Mouse (Mus musculus): ENCODE data around the gene Caskin2. TPM values are rescaled to one million over a fixed set of nuclear protein-coding genes. Genes with fewer than 3 reads are reported as not detected.
A peak's percentile ranks its signal among the peaks of the same experiment; 100 is the strongest.

Caskin2 gene
- total and polyA plus RNA-seq, 3 experiments: 0.04 to 0.33 TPM; not detected in 1

DNA sequence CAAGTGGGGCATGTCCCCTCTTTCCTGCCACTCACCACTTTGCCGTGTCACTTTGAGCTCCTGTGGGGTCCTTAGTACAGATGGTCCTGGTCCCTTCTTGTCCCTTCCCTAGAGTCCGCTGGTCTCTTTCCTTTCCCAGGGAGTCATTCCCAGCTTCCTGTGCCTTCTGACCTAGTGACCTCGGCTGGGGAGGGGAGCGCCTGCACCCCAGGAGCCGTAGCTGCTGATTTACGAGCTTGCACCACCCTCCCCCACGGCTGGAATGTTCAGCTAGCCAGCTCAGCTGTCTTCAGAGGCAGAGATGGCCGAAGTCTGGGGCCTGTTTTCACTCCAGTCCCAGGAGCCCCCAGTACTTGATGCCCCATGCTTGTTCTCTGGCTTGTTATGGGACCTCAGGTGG is 19.1 kb upstream of the Caskin2 start:
- Histone ChIP-seq H3K4me1 (ENCODE audit: insufficient read depth, low read depth, low read length) (peaks cover 72% of the 10 kb centered on the region), H3K4me3 (ENCODE audit: low read depth, low read length) (peak overlapping the region; percentile 52; the same call in 1 of the 2 replicates), H3K36me3 (replicated peaks) (peaks cover 69% of the 10 kb centered on the region), H3K27me3 (ENCODE audit: insufficient read depth, low read length) (peaks cover 6% of the 10 kb centered on the region; the same call in 1 of the 2 replicates), H3K9me3 (replicated peaks) (no peaks in the 10 kb centered on the region)
- ATAC-seq (ENCODE audit: extremely low read depth, insufficient number of reproducible peaks, low FRiP score, poor library complexity, severe bottlenecking): no peak
- TF ChIP-seq GATA1 (IDR thresholded peaks at IDR 0.05; ENCODE audit: borderline replicate concordance, low read length): no peak
- no peak for TF ChIP-seq CTCF (IDR thresholded peaks at IDR 0.05; ENCODE audit: low read depth, low read length)
- no peak for TF ChIP-seq POLR2AphosphoS5 (IDR thresholded peaks at IDR 0.05; ENCODE audit: insufficient replicate concordance, low read depth, low read length)
- TF ChIP-seq TAL1 (conservative IDR thresholded peaks at IDR 0.05; ENCODE audit: low read depth, low read length): no peak
- TF ChIP-seq GATA2 (IDR thresholded peaks at IDR 0.05; ENCODE audit: borderline replicate concordance, low read depth, low read length): no peak
- DNase-seq (ENCODE audit: low spot score): no peak

DNA sequence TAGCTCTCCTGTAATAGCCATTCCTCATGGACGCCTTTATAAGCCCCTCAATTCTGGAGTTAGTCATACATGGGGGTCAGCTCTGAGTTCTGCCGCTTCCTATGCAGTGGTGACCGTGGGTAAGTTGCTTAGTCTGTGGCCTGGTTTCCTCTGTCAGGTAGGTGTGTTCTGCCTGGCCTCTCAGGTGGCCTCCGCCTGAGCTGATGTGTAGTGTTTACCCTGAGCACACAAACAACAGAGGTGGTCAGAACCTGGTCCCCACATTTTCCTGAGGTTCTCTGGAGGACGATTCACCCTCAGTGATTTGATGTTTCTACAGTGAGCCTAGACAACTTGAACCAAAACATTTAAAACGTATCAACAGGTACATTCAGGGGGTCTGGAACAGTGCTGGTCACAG is 18.6 kb upstream of the Caskin2 start:
- H3K4me1 ChIP-seq (ENCODE audit: insufficient read depth, low read depth, low read length): peaks cover 72% of the 10 kb centered on the region
- peaks cover 9% of the 10 kb centered on the region; the same call in 1 of the 2 replicates for H3K27me3 ChIP-seq (ENCODE audit: insufficient read depth, low read length)
- H3K9me3 ChIP-seq (replicated peaks): no peaks in the 10 kb centered on the region
- ATAC-seq (ENCODE audit: extremely low read depth, insufficient number of reproducible peaks, low FRiP score, poor library complexity, severe bottlenecking) (no peak), DNase-seq (ENCODE audit: low spot score) (no peak)
- H3K4me3 ChIP-seq (ENCODE audit: low read depth, low read length): peak overlapping the region; percentile 57; the same call in 1 of the 2 replicates
- TF ChIP-seq CTCF (IDR thresholded peaks at IDR 0.05; ENCODE audit: low read depth, low read length) (no peak), GATA1 (IDR thresholded peaks at IDR 0.05; ENCODE audit: borderline replicate concordance, low read length) (no peak), POLR2AphosphoS5 (IDR thresholded peaks at IDR 0.05; ENCODE audit: insufficient replicate concordance, low read depth, low read length) (no peak), GATA2 (IDR thresholded peaks at IDR 0.05; ENCODE audit: borderline replicate concordance, low read depth, low read length) (no peak), TAL1 (conservative IDR thresholded peaks at IDR 0.05; ENCODE audit: low read depth, low read length) (no peak)
- H3K36me3 ChIP-seq (replicated peaks): peaks cover 70% of the 10 kb centered on the region

DNA sequence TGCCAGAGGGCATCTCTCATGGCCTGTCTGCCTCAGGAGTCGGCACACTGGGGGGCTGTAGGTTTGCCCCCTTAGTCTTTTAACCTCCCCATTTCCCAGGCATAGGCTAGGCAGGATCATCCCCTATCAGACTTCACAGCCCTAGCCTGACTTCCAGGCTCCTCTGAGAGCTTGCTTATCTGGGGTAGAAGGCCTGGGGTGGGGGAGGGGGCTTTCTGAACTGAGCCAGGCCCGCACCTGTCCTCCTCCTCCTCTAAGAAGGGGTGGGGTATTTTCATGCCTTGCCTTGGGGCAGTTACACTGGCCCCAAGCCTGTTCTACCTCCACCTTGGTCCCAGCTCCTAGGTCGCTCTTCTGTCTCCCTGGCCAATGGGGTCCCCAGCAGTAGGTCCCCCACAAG is 18.1 kb upstream of the Caskin2 start:
- TF ChIP-seq GATA1 (IDR thresholded peaks at IDR 0.05; ENCODE audit: borderline replicate concordance, low read length) (no peak), TAL1 (conservative IDR thresholded peaks at IDR 0.05; ENCODE audit: low read depth, low read length) (peak; percentile 56; the same call in 1 of the 2 replicates)
- Histone ChIP-seq H3K27me3 (ENCODE audit: insufficient read depth, low read length) (peaks cover 9% of the 10 kb centered on the region; the same call in 1 of the 2 replicates), H3K36me3 (replicated peaks) (peaks cover 67% of the 10 kb centered on the region), H3K9me3 (replicated peaks) (no peaks in the 10 kb centered on the region), H3K4me1 (ENCODE audit: insufficient read depth, low read depth, low read length) (peaks cover 70% of the 10 kb centered on the region), H3K4me3 (ENCODE audit: low read depth, low read length) (peak overlapping the region; percentile 57; the same call in 1 of the 2 replicates)
- DNase-seq (ENCODE audit: low spot score): peak; percentile 63
- ATAC-seq (ENCODE audit: extremely low read depth, insufficient number of reproducible peaks, low FRiP score, poor library complexity, severe bottlenecking): peak; percentile 74

- H3K27me3 ChIP-seq (ENCODE audit: insufficient read depth, low read length): peaks cover 9% of the 10 kb centered on the region; the same call in 1 of the 2 replicates
- H3K36me3 ChIP-seq (replicated peaks): peaks cover 59% of the 10 kb centered on the region
- H3K9me3 ChIP-seq (replicated peaks): no peaks in the 10 kb centered on the region
- H3K4me3 ChIP-seq (ENCODE audit: low read depth, low read length): peak overlapping the region; percentile 57; the same call in 1 of the 2 replicates
- peaks cover 68% of the 10 kb centered on the region for H3K4me1 ChIP-seq (ENCODE audit: insufficient read depth, low read depth, low read length)
- ATAC-seq (ENCODE audit: extremely low read depth, insufficient number of reproducible peaks, low FRiP score, poor library complexity, severe bottlenecking) (no peak), DNase-seq (ENCODE audit: low spot score) (no peak)
- TF ChIP-seq CTCF (IDR thresholded peaks at IDR 0.05; ENCODE audit: low read depth, low read length): no peak
- no peak for TF ChIP-seq GATA2 (IDR thresholded peaks at IDR 0.05; ENCODE audit: borderline replicate concordance, low read depth, low read length)
- no peak for TF ChIP-seq POLR2AphosphoS5 (IDR thresholded peaks at IDR 0.05; ENCODE audit: insufficient replicate concordance, low read depth, low read length)
- no peak for TF ChIP-seq GATA1 (IDR thresholded peaks at IDR 0.05; ENCODE audit: borderline replicate concordance, low read length)
- TF ChIP-seq TAL1 (conservative IDR thresholded peaks at IDR 0.05; ENCODE audit: low read depth, low read length): no peak
Observed at GRCm38 (mm10) chr11:115830550-115831325, 17.3 kb upstream of the Caskin2 start.

GRCm38 (mm10) chr11:115829036-115829435 is 15.6 kb upstream of the Caskin2 start:
- Histone ChIP-seq H3K36me3 (replicated peaks) (peaks cover 44% of the 10 kb centered on the region), H3K9me3 (replicated peaks) (no peaks in the 10 kb centered on the region), H3K4me3 (ENCODE audit: low read depth, low read length) (no peak overlapping the region), H3K4me1 (ENCODE audit: insufficient read depth, low read depth, low read length) (peaks cover 73% of the 10 kb centered on the region), H3K27me3 (ENCODE audit: insufficient read depth, low read length) (peaks cover 9% of the 10 kb centered on the region; the same call in 1 of the 2 replicates)
- TF ChIP-seq GATA2 (IDR thresholded peaks at IDR 0.05; ENCODE audit: borderline replicate concordance, low read depth, low read length) (no peak), POLR2AphosphoS5 (IDR thresholded peaks at IDR 0.05; ENCODE audit: insufficient replicate concordance, low read depth, low read length) (no peak), CTCF (IDR thresholded peaks at IDR 0.05; ENCODE audit: low read depth, low read length) (no peak), GATA1 (IDR thresholded peaks at IDR 0.05; ENCODE audit: borderline replicate concordance, low read length) (no peak), TAL1 (conservative IDR thresholded peaks at IDR 0.05; ENCODE audit: low read depth, low read length) (no peak)
- ATAC-seq (ENCODE audit: extremely low read depth, insufficient number of reproducible peaks, low FRiP score, poor library complexity, severe bottlenecking) (no peak), DNase-seq (ENCODE audit: low spot score) (no peak)

DNA sequence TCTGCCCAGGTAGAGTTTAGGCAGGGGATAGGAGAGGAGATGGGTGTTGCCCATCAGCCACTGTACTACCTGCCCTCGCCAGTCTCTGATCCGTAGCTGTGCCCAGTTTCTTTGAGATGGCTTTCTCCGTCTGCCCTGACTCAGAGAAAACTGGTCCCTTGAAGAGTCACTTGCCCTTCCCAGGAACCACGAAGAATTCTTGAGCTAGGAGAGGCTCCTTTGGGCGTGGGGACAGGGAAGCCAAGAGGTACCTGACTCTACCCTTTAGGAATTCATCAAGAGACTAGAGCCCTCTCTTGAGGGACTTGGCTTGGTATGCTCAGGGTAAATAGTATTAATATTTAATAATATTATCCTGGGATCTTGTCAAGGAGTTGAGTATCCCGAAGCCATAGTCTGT is 14.2 kb upstream of the Caskin2 start:
- H3K4me3 ChIP-seq (ENCODE audit: low read depth, low read length): no peak overlapping the region
- no peaks in the 10 kb centered on the region for H3K9me3 ChIP-seq (replicated peaks)
- ATAC-seq (ENCODE audit: extremely low read depth, insufficient number of reproducible peaks, low FRiP score, poor library complexity, severe bottlenecking): no peak
- H3K4me1 ChIP-seq (ENCODE audit: insufficient read depth, low read depth, low read length): peaks cover 66% of the 10 kb centered on the region
- peaks cover 45% of the 10 kb centered on the region for H3K36me3 ChIP-seq (replicated peaks)
- TF ChIP-seq TAL1 (conservative IDR thresholded peaks at IDR 0.05; ENCODE audit: low read depth, low read length) (no peak), GATA1 (IDR thresholded peaks at IDR 0.05; ENCODE audit: borderline replicate concordance, low read length) (no peak), POLR2AphosphoS5 (IDR thresholded peaks at IDR 0.05; ENCODE audit: insufficient replicate concordance, low read depth, low read length) (no peak), GATA2 (IDR thresholded peaks at IDR 0.05; ENCODE audit: borderline replicate concordance, low read depth, low read length) (no peak), CTCF (IDR thresholded peaks at IDR 0.05; ENCODE audit: low read depth, low read length) (no peak)
- DNase-seq (ENCODE audit: low spot score): no peak
- peaks cover 9% of the 10 kb centered on the region; the same call in 1 of the 2 replicates for H3K27me3 ChIP-seq (ENCODE audit: insufficient read depth, low read length)

Measured in G1E (cell line).